Mouse (Mus musculus): ENCODE data around the gene Ptpre. TPM values are rescaled to one million over a fixed set of nuclear protein-coding genes. Genes with fewer than 3 reads are reported as not detected.
"Not testable (repeated sequence)": the region's sequence is repeated elsewhere in the genome, so short reads cannot be mapped to it uniquely, and the experiment has no call there.

Gene Ptpre
- polyA plus RNA-seq, 1 experiment, result 2.4 TPM

DNA sequence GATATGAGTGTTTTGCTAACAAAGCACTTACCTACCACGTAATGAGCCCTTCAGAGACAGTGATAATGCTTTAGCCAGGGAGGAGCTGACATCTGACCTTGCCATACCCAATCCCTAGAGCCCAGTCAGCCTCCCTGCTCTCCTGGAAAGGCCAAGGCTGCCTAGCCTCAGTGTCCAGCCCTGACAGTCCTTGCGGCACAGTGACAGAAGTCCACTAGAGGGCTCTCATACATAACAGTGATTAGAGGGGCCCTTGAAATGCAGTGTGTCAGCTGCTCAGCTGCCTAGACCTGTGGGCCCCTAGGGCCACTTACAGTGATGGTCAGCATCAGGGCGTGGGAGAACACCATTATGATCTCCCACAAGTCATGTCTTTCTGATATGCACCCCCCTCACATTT lies 42.0 kb upstream of the Ptpre start:
- H3K79me2 ChIP-seq (ENCODE audit: control insufficient read depth, insufficient read depth), result no peaks in the 10 kb centered on the region
- no peak overlapping the region for H3K4me3 ChIP-seq
- H3K4me2 ChIP-seq (ENCODE audit: low read depth), result no peak overlapping the region
- TF ChIP-seq TCF3 (IDR thresholded peaks at IDR 0.05; ENCODE audit: insufficient read length, low read depth) (no peak), POLR2A (IDR thresholded peaks at IDR 0.05; ENCODE audit: insufficient read length, low read depth) (no peak), TCF12 (IDR thresholded peaks at IDR 0.05; ENCODE audit: insufficient read depth, poor library complexity, severe bottlenecking) (no peak), POLR2AphosphoS2 (IDR thresholded peaks at IDR 0.05; ENCODE audit: insufficient read length, low read depth) (no peak), USF1 (IDR thresholded peaks at IDR 0.05; ENCODE audit: low read depth) (no peak), MYOG (IDR thresholded peaks at IDR 0.05; ENCODE audit: control insufficient read depth in 1 of 3, insufficient read depth in 1 of 3, insufficient read length in 2 of 3, low read depth in 2 of 3) (no peak), SRF (IDR thresholded peaks at IDR 0.05; ENCODE audit: control insufficient read depth, insufficient read length, low read depth) (no peak), MYOD1 (IDR thresholded peaks at IDR 0.05; ENCODE audit: control insufficient read depth in 1 of 3, insufficient read length in 2 of 3, low read depth in 2 of 3) (no peak), REST (IDR thresholded peaks at IDR 0.05; ENCODE audit: insufficient read depth, insufficient read length) (no peak), MAX (IDR thresholded peaks at IDR 0.05; ENCODE audit: low read depth) (no peak), CEBPB (IDR thresholded peaks at IDR 0.05; ENCODE audit: insufficient read depth, poor library complexity, severe bottlenecking) (no peak), E2F4 (IDR thresholded peaks at IDR 0.05; ENCODE audit: insufficient read depth) (no peak)
- no peak overlapping the region for H3ac ChIP-seq (ENCODE audit: control insufficient read depth, insufficient read length)
- no peaks in the 10 kb centered on the region for H3K27me3 ChIP-seq (ENCODE audit: control insufficient read depth, insufficient read depth, insufficient read length)
- H3K36me3 ChIP-seq (ENCODE audit: control insufficient read depth, insufficient read depth), result no peaks in the 10 kb centered on the region

DNA sequence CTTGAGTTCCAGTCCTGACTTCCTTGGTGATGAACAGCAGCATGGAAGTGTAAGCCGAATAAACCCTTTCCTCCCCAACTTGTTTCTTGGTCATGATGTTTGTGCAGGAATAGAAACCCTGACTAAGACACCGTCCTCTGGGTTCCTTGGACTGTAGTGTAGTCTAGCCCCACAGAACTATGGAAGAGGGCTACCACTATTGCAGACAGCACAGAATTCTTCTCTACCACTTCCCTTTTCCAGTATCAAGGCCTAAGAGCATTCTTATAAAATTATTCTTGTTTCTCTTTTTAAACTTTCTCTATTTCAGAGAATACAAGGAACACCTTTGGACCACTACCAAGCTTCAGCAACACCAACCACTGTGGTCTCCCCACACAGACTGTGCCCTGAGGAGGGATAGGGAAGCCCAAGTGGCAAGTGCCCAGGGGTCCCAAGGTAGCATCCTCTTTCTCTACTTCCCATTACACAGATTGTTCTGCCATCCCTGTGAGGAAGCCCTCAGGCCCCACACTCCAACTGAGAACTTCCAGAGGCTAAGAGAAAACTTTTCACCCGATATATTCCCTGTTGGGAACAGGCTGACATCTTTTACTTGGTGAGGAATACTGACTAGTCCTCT lies 38.6 kb upstream of the Ptpre start:
- H3K27me3 ChIP-seq (ENCODE audit: control insufficient read depth, insufficient read depth, insufficient read length), result no peaks in the 10 kb centered on the region
- H3K4me2 ChIP-seq (ENCODE audit: low read depth), result no peak overlapping the region
- TF ChIP-seq MYOD1 (IDR thresholded peaks at IDR 0.05; ENCODE audit: control insufficient read depth in 1 of 3, insufficient read length in 2 of 3, low read depth in 2 of 3), result no peak
- TF ChIP-seq REST (IDR thresholded peaks at IDR 0.05; ENCODE audit: insufficient read depth, insufficient read length), result no peak
- TF ChIP-seq SRF (IDR thresholded peaks at IDR 0.05; ENCODE audit: control insufficient read depth, insufficient read length, low read depth), result no peak
- no peak for TF ChIP-seq MYOG (IDR thresholded peaks at IDR 0.05; ENCODE audit: control insufficient read depth in 1 of 3, insufficient read depth in 1 of 3, insufficient read length in 2 of 3, low read depth in 2 of 3)
- no peak for TF ChIP-seq POLR2A (IDR thresholded peaks at IDR 0.05; ENCODE audit: insufficient read length, low read depth)
- no peak for TF ChIP-seq POLR2AphosphoS2 (IDR thresholded peaks at IDR 0.05; ENCODE audit: insufficient read length, low read depth)
- no peak for TF ChIP-seq CEBPB (IDR thresholded peaks at IDR 0.05; ENCODE audit: insufficient read depth, poor library complexity, severe bottlenecking)
- no peak for TF ChIP-seq TCF3 (IDR thresholded peaks at IDR 0.05; ENCODE audit: insufficient read length, low read depth)
- no peak for TF ChIP-seq USF1 (IDR thresholded peaks at IDR 0.05; ENCODE audit: low read depth)
- TF ChIP-seq E2F4 (IDR thresholded peaks at IDR 0.05; ENCODE audit: insufficient read depth), result no peak

DNA sequence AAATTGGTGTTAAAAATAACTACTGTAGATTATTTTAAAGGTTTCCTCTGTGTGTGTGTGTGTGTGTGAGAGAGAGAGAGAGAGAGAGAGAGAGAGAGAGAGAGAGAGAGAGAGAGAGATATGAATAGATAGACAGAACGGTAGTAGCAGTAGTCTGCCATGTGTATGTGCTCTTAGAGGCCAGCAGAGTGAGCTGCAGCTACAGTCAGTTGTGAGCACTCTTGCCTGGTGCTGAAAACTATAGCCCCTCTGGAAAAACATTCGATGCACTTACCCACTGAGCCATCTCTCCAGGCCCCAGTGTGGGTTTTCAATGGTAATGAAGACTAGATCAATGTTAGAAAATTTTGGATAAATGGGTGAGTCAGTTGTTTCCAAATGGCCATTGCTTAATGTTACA lies 37.9 kb upstream of the Ptpre start:
- TF ChIP-seq MYOD1 (IDR thresholded peaks at IDR 0.05; ENCODE audit: control insufficient read depth in 1 of 3, insufficient read length in 2 of 3, low read depth in 2 of 3), result no peak
- TF ChIP-seq POLR2A (IDR thresholded peaks at IDR 0.05; ENCODE audit: insufficient read length, low read depth), result no peak
- no peak for TF ChIP-seq USF1 (IDR thresholded peaks at IDR 0.05; ENCODE audit: low read depth)
- no peak for TF ChIP-seq SRF (IDR thresholded peaks at IDR 0.05; ENCODE audit: control insufficient read depth, insufficient read length, low read depth)
- H3K4me2 ChIP-seq (ENCODE audit: low read depth), result no peak overlapping the region
- no peak overlapping the region for H3K4me3 ChIP-seq
- no peaks in the 10 kb centered on the region for H3K79me2 ChIP-seq (ENCODE audit: control insufficient read depth, insufficient read depth)
- no peak overlapping the region for H3ac ChIP-seq (ENCODE audit: control insufficient read depth, insufficient read length)
- no peaks in the 10 kb centered on the region for H3K36me3 ChIP-seq (ENCODE audit: control insufficient read depth, insufficient read depth)
- H3K27me3 ChIP-seq (ENCODE audit: control insufficient read depth, insufficient read depth, insufficient read length), result no peaks in the 10 kb centered on the region

More for the DNA sequence above, 38.6 kb upstream of the Ptpre start:
- Histone ChIP-seq H3K4me3 (no peak overlapping the region), H3K36me3 (ENCODE audit: control insufficient read depth, insufficient read depth) (no peaks in the 10 kb centered on the region), H3K79me2 (ENCODE audit: control insufficient read depth, insufficient read depth) (no peaks in the 10 kb centered on the region), H3ac (ENCODE audit: control insufficient read depth, insufficient read length) (no peak overlapping the region)

DNA sequence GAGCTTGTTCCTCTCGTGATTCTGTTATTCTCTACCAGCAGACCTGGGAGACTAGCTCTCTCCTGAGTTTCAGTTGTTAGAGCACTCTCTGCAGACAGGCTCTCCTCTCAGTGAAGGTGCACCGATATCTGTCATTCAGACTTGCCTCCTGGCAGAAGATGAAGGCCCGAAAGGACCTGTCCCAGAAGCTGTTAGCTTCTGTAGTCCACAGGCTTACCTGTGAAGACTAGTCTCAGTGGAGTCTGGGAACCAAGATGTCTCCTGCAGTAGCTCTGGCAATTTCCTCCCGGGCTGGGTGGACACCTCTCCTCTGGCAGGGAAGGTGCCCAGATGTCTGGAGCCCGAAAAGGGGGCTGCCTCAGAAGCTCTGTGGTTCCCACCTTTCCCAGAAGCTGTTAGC lies 30.8 kb upstream of the Ptpre start:
- H3K79me2 ChIP-seq (ENCODE audit: control insufficient read depth, insufficient read depth), result not testable (repeated sequence)

DNA sequence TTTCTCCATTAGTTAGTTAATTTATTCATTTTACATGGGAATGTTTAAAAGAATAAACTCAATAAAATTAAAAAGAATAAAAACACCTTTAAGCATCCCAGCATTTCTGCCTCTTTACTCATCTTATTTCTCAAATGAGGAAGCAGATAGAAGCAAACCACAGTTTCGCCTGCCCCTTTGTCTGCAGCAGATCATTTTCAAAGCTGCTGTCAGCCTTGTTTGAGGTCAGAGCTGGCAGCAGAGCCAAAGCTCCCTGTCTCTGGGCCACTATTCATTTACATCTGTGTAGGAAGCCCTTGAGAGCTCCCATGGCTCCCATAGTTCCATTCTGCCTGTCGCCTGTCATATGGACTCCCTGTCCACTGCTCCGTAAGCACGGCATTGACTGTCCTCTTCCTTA lies 28.7 kb upstream of the Ptpre start:
- Histone ChIP-seq H3K36me3 (ENCODE audit: control insufficient read depth, insufficient read depth) (no peaks in the 10 kb centered on the region), H3K27me3 (ENCODE audit: control insufficient read depth, insufficient read depth, insufficient read length) (no peaks in the 10 kb centered on the region), H3K4me2 (ENCODE audit: low read depth) (peak overlapping the region; percentile 15), H3K4me3 (no peak overlapping the region), H3ac (ENCODE audit: control insufficient read depth, insufficient read length) (no peak overlapping the region), H3K79me2 (ENCODE audit: control insufficient read depth, insufficient read depth) (no peaks in the 10 kb centered on the region)
- TF ChIP-seq POLR2AphosphoS2 (IDR thresholded peaks at IDR 0.05; ENCODE audit: insufficient read length, low read depth), result no peak
- no peak for TF ChIP-seq CEBPB (IDR thresholded peaks at IDR 0.05; ENCODE audit: insufficient read depth, poor library complexity, severe bottlenecking)
- TF ChIP-seq MAX (IDR thresholded peaks at IDR 0.05; ENCODE audit: low read depth), result no peak
- TF ChIP-seq MYOD1 (IDR thresholded peaks at IDR 0.05; ENCODE audit: control insufficient read depth in 1 of 3, insufficient read length in 2 of 3, low read depth in 2 of 3), result no peak
- TF ChIP-seq USF1 (IDR thresholded peaks at IDR 0.05; ENCODE audit: low read depth), result no peak
- no peak for TF ChIP-seq MYOG (IDR thresholded peaks at IDR 0.05; ENCODE audit: control insufficient read depth in 1 of 3, insufficient read depth in 1 of 3, insufficient read length in 2 of 3, low read depth in 2 of 3)
- no peak for TF ChIP-seq E2F4 (IDR thresholded peaks at IDR 0.05; ENCODE audit: insufficient read depth)
- no peak for TF ChIP-seq REST (IDR thresholded peaks at IDR 0.05; ENCODE audit: insufficient read depth, insufficient read length)
- TF ChIP-seq POLR2A (IDR thresholded peaks at IDR 0.05; ENCODE audit: insufficient read length, low read depth), result no peak
- no peak for TF ChIP-seq SRF (IDR thresholded peaks at IDR 0.05; ENCODE audit: control insufficient read depth, insufficient read length, low read depth)
- TF ChIP-seq TCF12 (IDR thresholded peaks at IDR 0.05; ENCODE audit: insufficient read depth, poor library complexity, severe bottlenecking), result no peak
- no peak for TF ChIP-seq TCF3 (IDR thresholded peaks at IDR 0.05; ENCODE audit: insufficient read length, low read depth)

More for the DNA sequence above, 30.8 kb upstream of the Ptpre start:
- H3ac ChIP-seq (ENCODE audit: control insufficient read depth, insufficient read length); H3K4me3 ChIP-seq; H3K36me3 ChIP-seq (ENCODE audit: control insufficient read depth, insufficient read depth); H3K4me2 ChIP-seq (ENCODE audit: low read depth); H3K27me3 ChIP-seq (ENCODE audit: control insufficient read depth, insufficient read depth, insufficient read length): not testable (repeated sequence)

Measured in myocyte (in vitro differentiated cells).